21 mouse cellular contexts compared by ENCODE assay signal in genomic region chr1:124227091-124227490, GRCm38 (mm10).
"Had no signal": no experiment of that assay in that cellular context is flagged by ENCODE, and none has a peak within 500 bp of the region (broad histone marks: within the 10 kb centered on the region; RNA-seq: fewer than 3 reads in every experiment).

No protein-coding gene starts in this region.

- H3K27me3 ChIP-seq: intestine, embryonic 15.5 days; kidney, embryonic 15.5 days; limb, embryonic 13.5 days; liver, embryonic 13.5 days; megakaryocyte, embryonic 14.5 days; midbrain, embryonic 13.5 days; neural tube, embryonic 13.5 days; stomach, embryonic 15.5 days had no signal

- H3K4me3 ChIP-seq: intestine, embryonic 15.5 days; kidney, embryonic 15.5 days; limb, embryonic 10.5 days; limb, embryonic 13.5 days; liver, embryonic 13.5 days; megakaryocyte, embryonic 14.5 days; midbrain, embryonic 10.5 days; midbrain, embryonic 13.5 days; myocyte; neural tube, embryonic 13.5 days; stomach, embryonic 15.5 days had no signal

- DNase-seq: kidney, adult 11 months; kidney, adult 8-10 months; kidney, postnatal 10 days; kidney, postnatal 4 days; layer of hippocampus, adult 9-11 months; liver, embryonic 13.5 days; retina, postnatal 1 day; right cerebral cortex, postnatal 25 days; spleen, adult 18-20 months; thymus, postnatal 25 days had no signal

- H3K9ac ChIP-seq: intestine, embryonic 15.5 days; kidney, embryonic 15.5 days; limb, embryonic 13.5 days; liver, embryonic 13.5 days; midbrain, embryonic 13.5 days; neural tube, embryonic 13.5 days; stomach, embryonic 15.5 days had no signal

- ATAC-seq: intestine, embryonic 15.5 days; midbrain, embryonic 13.5 days; midbrain, embryonic 16.5 days had no signal

- H3K4me2 ChIP-seq: intestine, embryonic 15.5 days; kidney, embryonic 15.5 days; limb, embryonic 13.5 days; liver, embryonic 13.5 days; midbrain, embryonic 13.5 days; neural tube, embryonic 13.5 days; stomach, embryonic 15.5 days had no signal

- H3K27ac ChIP-seq: intestine, embryonic 15.5 days; kidney, embryonic 15.5 days; limb, embryonic 10.5 days; limb, embryonic 13.5 days; liver, embryonic 13.5 days; midbrain, embryonic 10.5 days; midbrain, embryonic 13.5 days; neural tube, embryonic 13.5 days; stomach, embryonic 15.5 days had no signal

- H3K9me3 ChIP-seq: intestine, embryonic 15.5 days; kidney, embryonic 15.5 days; limb, embryonic 10.5 days; limb, embryonic 13.5 days; liver, embryonic 13.5 days; megakaryocyte, embryonic 14.5 days; midbrain, embryonic 10.5 days; midbrain, embryonic 13.5 days; neural tube, embryonic 13.5 days; stomach, embryonic 15.5 days had no signal

- H3K36me3 ChIP-seq: intestine, embryonic 15.5 days; kidney, embryonic 15.5 days; limb, embryonic 10.5 days; limb, embryonic 13.5 days; liver, embryonic 13.5 days; midbrain, embryonic 10.5 days; midbrain, embryonic 13.5 days; neural tube, embryonic 13.5 days; stomach, embryonic 15.5 days had no signal

- H3K4me1 ChIP-seq: intestine, embryonic 15.5 days; kidney, embryonic 15.5 days; limb, embryonic 10.5 days; limb, embryonic 13.5 days; liver, embryonic 13.5 days; megakaryocyte, embryonic 14.5 days; midbrain, embryonic 10.5 days; midbrain, embryonic 13.5 days; neural tube, embryonic 13.5 days; stomach, embryonic 15.5 days had no signal
